Mouse (Mus musculus) hindlimb bud, embryonic 11.5 days (tissue): ENCODE data around the gene Olfr112.
"Not testable (repeated sequence)": the region's sequence is repeated elsewhere in the genome, so short reads cannot be mapped to it uniquely, and the experiment has no call there.

Experiments used
- DNase-seq: peaks from one replicate; pipeline ENCODE4 v3.0.0-alpha.2; 2012; ENCODE audit warnings: low read depth, low spot score; ENCODE audit errors: extremely low spot score

Gene Olfr112

GRCm38 (mm10) chr17:37569351-37569750 lies at the start of gene Olfr112:
TSS of gene Olfr112 (minus strand) at chr17:37569451.
- DNase-seq: no peak

GRCm38 (mm10) chr17:37592643-37593042 lies 23.4 kb upstream of the Olfr112 start, which contains the start of gene Olfr114:
TSS of gene Olfr114 (minus strand) at chr17:37592743.
- DNase-seq: no peak

- no peak for DNase-seq
Measured at GRCm38 (mm10) chr17:37577563-37577962, 8.3 kb upstream of the Olfr112 start, which contains the start of gene Olfr113. TSS of gene Olfr113 (minus strand) at chr17:37577663.

GRCm38 (mm10) chr17:37558913-37559615 lies 10.2 kb downstream of the Olfr112 start:
- DNase-seq: no peak

GRCm38 (mm10) chr17:37543800-37544435 lies 25.3 kb downstream of the Olfr112 start:
- no peak for DNase-seq

- DNase-seq: no peak
Measured at GRCm38 (mm10) chr17:37541454-37542119, 27.7 kb downstream of the Olfr112 start.

GRCm38 (mm10) chr17:37538416-37538815 lies 30.8 kb downstream of the Olfr112 start:
- not testable (repeated sequence) for DNase-seq

GRCm38 (mm10) chr17:37535173-37535572 lies 34.1 kb downstream of the Olfr112 start:
- DNase-seq: no peak

- DNase-seq: not testable (repeated sequence)
Measured at GRCm38 (mm10) chr17:37525427-37525826, 43.8 kb downstream of the Olfr112 start.

- DNase-seq: not testable (repeated sequence)
Measured at GRCm38 (mm10) chr17:37524612-37525011, 44.6 kb downstream of the Olfr112 start.
